Mouse (Mus musculus) hindbrain, embryonic 14.5 days (tissue): ENCODE measurements at regions not wholly inside any gene's neighbourhood (a gene's known extent, or its start where the extent isn't known, plus 50 kb on each side); places are given as distances from the start of the nearest gene placed in this dataset.

Experiments
- ATAC-seq: fragments of 200-750 bp; cut with Nextera tagmentation; 2 replicates; pipeline ENCODE4 v1.8.0; 2017; ENCODE audit warnings: moderate number of reproducible peaks, mild to moderate bottlenecking, moderate TSS enrichment, moderate library complexity; ENCODE audit not compliant: low FRiP score
- DNase-seq: peaks from one replicate; pipeline ENCODE4 v3.0.0-alpha.2; 2015; ENCODE audit warnings: low spot score
- H3K27ac ChIP-seq: fragments of 300-500 bp; sonication (generic); 2 replicates; pipeline ENCODE4 v1.5.1; 2014; ENCODE audit warnings: mild to moderate bottlenecking, moderate library complexity
- H3K27me3 ChIP-seq: fragments of 300-500 bp; sonication (generic); 2 replicates; pipeline ENCODE4 v1.6.1; 2014; ENCODE audit warnings: mild to moderate bottlenecking, low read length, mixed read lengths; ENCODE audit not compliant: control insufficient read depth, insufficient read depth
- H3K36me3 ChIP-seq: fragments of 300-500 bp; sonication (generic); replicated peaks from 2 replicates; pipeline ENCODE4 v1.6.1; 2014; ENCODE audit not compliant: control insufficient read depth, insufficient read depth
- H3K4me1 ChIP-seq: fragments of 300-500 bp; sonication (generic); replicated peaks from 2 replicates; pipeline ENCODE4 v1.6.1; 2014; ENCODE audit warnings: antibody characterized with exemption, low read length, mixed read lengths; ENCODE audit not compliant: control insufficient read depth, insufficient read depth
- H3K4me2 ChIP-seq: fragments of 300-500 bp; sonication (generic); replicated peaks from 2 replicates; pipeline ENCODE4 v1.6.1; 2014; ENCODE audit warnings: mild to moderate bottlenecking, moderate library complexity
- H3K4me3 ChIP-seq: fragments of 300-500 bp; sonication (generic); replicated peaks from 2 replicates; pipeline ENCODE4 v1.5.1; 2014; ENCODE audit warnings: mild to moderate bottlenecking, low read length
- H3K9ac ChIP-seq: fragments of 300-500 bp; sonication (generic); 2 replicates; pipeline ENCODE4 v1.6.1; 2014
- H3K9me3 ChIP-seq: fragments of 300-500 bp; sonication (generic); 2 replicates; pipeline ENCODE4 v1.6.1; 2016; ENCODE audit warnings: low read length; ENCODE audit not compliant: control insufficient read depth
- WGBS: fragments of 180-500 bp; shearing (Covaris S2); extraction: QIAGEN DNeasy Blood & Tissue Kit; methylation state at CpG from one replicate; pipeline ENCODE4 v1.1.7; 2014; 5-methylcytosine and 5-hydroxymethylcytosine counted together

- Histone ChIP-seq H3K9ac (no peak overlapping the region), H3K4me2 (peak overlapping the region; percentile 24), H3K27ac (no peak overlapping the region), H3K36me3 (no peaks in the 10 kb centered on the region), H3K27me3 (no peaks in the 10 kb centered on the region), H3K4me3 (no peak overlapping the region), H3K9me3 (0 out of 2 replicates have a peak, but pooled peaks cover 4% of the 10 kb centered on the region), H3K4me1 (no peaks in the 10 kb centered on the region)
- peak; percentile 71 for ATAC-seq
- WGBS: 56% methylated on average over 13 of the region's 13 CpGs
- peak; percentile 75 for DNase-seq
These were observed 67.9 kb upstream of the Serbp1 start for GRCm38 (mm10) chr6:67169873-67170673.

- H3K27ac ChIP-seq: peak overlapping the region; percentile 65; the same call in 1 of the 2 replicates
- peak overlapping the region; percentile 61 for H3K9ac ChIP-seq
- no peaks in the 10 kb centered on the region for H3K9me3 ChIP-seq
- peak overlapping the region; percentile 54 for H3K4me2 ChIP-seq
- peak overlapping the region; percentile 38 for H3K4me3 ChIP-seq
- no peaks in the 10 kb centered on the region for H3K4me1 ChIP-seq
- H3K27me3 ChIP-seq: no peaks in the 10 kb centered on the region
- WGBS: 38% methylated on average over 2 of the region's 2 CpGs
- DNase-seq (no peak), ATAC-seq (peak; percentile 41; the same call in 1 of the 2 replicates)
- no peaks in the 10 kb centered on the region for H3K36me3 ChIP-seq
These were observed 69.2 kb upstream of the Serbp1 start for GRCm38 (mm10) chr6:67168803-67169202.

- Histone ChIP-seq H3K4me2 (peak overlapping the region; percentile 54), H3K36me3 (no peaks in the 10 kb centered on the region), H3K27me3 (no peaks in the 10 kb centered on the region), H3K4me1 (no peaks in the 10 kb centered on the region), H3K9ac (peak overlapping the region; percentile 61), H3K9me3 (no peaks in the 10 kb centered on the region), H3K4me3 (peak overlapping the region; percentile 38), H3K27ac (peak overlapping the region; percentile 65; the same call in 1 of the 2 replicates)
- ATAC-seq: peak; percentile 90
- DNase-seq: peak; percentile 76
- 13% methylated on average over 11 of the region's 11 CpGs for WGBS
These were observed 69.8 kb upstream of the Serbp1 start for GRCm38 (mm10) chr6:67168031-67168777.

- Histone ChIP-seq H3K4me1 (no peaks in the 10 kb centered on the region), H3K27me3 (no peaks in the 10 kb centered on the region), H3K4me2 (no peak overlapping the region), H3K9me3 (no peaks in the 10 kb centered on the region), H3K27ac (no peak overlapping the region), H3K9ac (no peak overlapping the region), H3K36me3 (no peaks in the 10 kb centered on the region), H3K4me3 (no peak overlapping the region)
- WGBS: 97% methylated on average over 6 of the region's 6 CpGs
- ATAC-seq (no peak), DNase-seq (no peak)
These were observed 72.9 kb upstream of the Serbp1 start for GRCm38 (mm10) chr6:67165091-67165490.

- H3K4me2 ChIP-seq: no peak overlapping the region
- H3K4me1 ChIP-seq: no peaks in the 10 kb centered on the region
- no peak overlapping the region for H3K9ac ChIP-seq
- ATAC-seq (no peak), DNase-seq (no peak)
- no peaks in the 10 kb centered on the region for H3K27me3 ChIP-seq
- no peaks in the 10 kb centered on the region for H3K9me3 ChIP-seq
- H3K27ac ChIP-seq: no peak overlapping the region
- H3K36me3 ChIP-seq: no peaks in the 10 kb centered on the region
- 89% methylated on average over 2 of the region's 2 CpGs for WGBS
- no peak overlapping the region for H3K4me3 ChIP-seq
These were observed 74.0 kb upstream of the Serbp1 start for GRCm38 (mm10) chr6:67163947-67164346.

GRCm38 (mm10) chr6:67162814-67163213, 75.2 kb upstream of the Serbp1 start:
- no peak overlapping the region for H3K27ac ChIP-seq
- ATAC-seq (no peak), DNase-seq (no peak)
- no peaks in the 10 kb centered on the region for H3K27me3 ChIP-seq
- 68% methylated on average over 3 of the region's 3 CpGs for WGBS
- no peaks in the 10 kb centered on the region for H3K36me3 ChIP-seq
- no peak overlapping the region for H3K4me3 ChIP-seq
- H3K4me2 ChIP-seq: no peak overlapping the region
- no peaks in the 10 kb centered on the region for H3K4me1 ChIP-seq
- H3K9me3 ChIP-seq: no peaks in the 10 kb centered on the region
- no peak overlapping the region for H3K9ac ChIP-seq

GRCm38 (mm10) chr6:67161610-67162009, 76.4 kb upstream of the Serbp1 start:
- no peak for ATAC-seq
- Histone ChIP-seq H3K27me3 (no peaks in the 10 kb centered on the region), H3K36me3 (no peaks in the 10 kb centered on the region), H3K27ac (no peak overlapping the region), H3K4me1 (no peaks in the 10 kb centered on the region), H3K4me3 (no peak overlapping the region), H3K9me3 (no peaks in the 10 kb centered on the region), H3K4me2 (no peak overlapping the region), H3K9ac (no peak overlapping the region)
- DNase-seq: no peak
- 75% methylated on average over 7 of the region's 7 CpGs for WGBS

GRCm38 (mm10) chr6:67160564-67160963, 77.4 kb upstream of the Serbp1 start:
- H3K9ac ChIP-seq: no peak overlapping the region
- 76% methylated on average over 3 of the region's 3 CpGs for WGBS
- no peaks in the 10 kb centered on the region for H3K27me3 ChIP-seq

GRCm38 (mm10) chr6:67159726-67160523, 78.1 kb upstream of the Serbp1 start:
- 76% methylated on average over 5 of the region's 5 CpGs for WGBS
- Histone ChIP-seq H3K27me3 (no peaks in the 10 kb centered on the region), H3K4me1 (no peaks in the 10 kb centered on the region)

More at GRCm38 (mm10) chr6:67160564-67160963, 77.4 kb upstream of the Serbp1 start:
- ATAC-seq: no peak
- no peak for DNase-seq
- no peaks in the 10 kb centered on the region for H3K9me3 ChIP-seq
- no peak overlapping the region for H3K4me3 ChIP-seq
- H3K4me2 ChIP-seq: no peak overlapping the region
- H3K27ac ChIP-seq: no peak overlapping the region
- no peaks in the 10 kb centered on the region for H3K36me3 ChIP-seq
- no peaks in the 10 kb centered on the region for H3K4me1 ChIP-seq

More at GRCm38 (mm10) chr6:67159726-67160523, 78.1 kb upstream of the Serbp1 start:
- Histone ChIP-seq H3K9me3 (no peaks in the 10 kb centered on the region), H3K36me3 (no peaks in the 10 kb centered on the region), H3K4me2 (no peak overlapping the region), H3K27ac (no peak overlapping the region), H3K4me3 (no peak overlapping the region), H3K9ac (no peak overlapping the region)
- no peak for DNase-seq
- no peak for ATAC-seq
